Mouse (Mus musculus) MEL (cell line): ENCODE measurements around the gene Pirt.

ENCODE experiments used
- BHLHE40 ChIP-seq: IDR thresholded peaks from 2 replicates; pipeline ENCODE4 v1.6.1; 2012; ENCODE audit warnings: low read depth, mild to moderate bottlenecking, inconsistent platforms, low read length, improper control_type of control experiment, borderline replicate concordance
- CTCF ChIP-seq, 3 experiments: IDR thresholded peaks in 2 of 3; conservative IDR thresholded peaks in 1 of 3; 2 replicates each; pipeline ENCODE4 v1.5.1; 2011 to 2012; ENCODE audit warnings: low read length in 3 of 3, low read depth in 2 of 3, mild to moderate bottlenecking in 2 of 3, improper control_type of control experiment in 1 of 3, inconsistent platforms in 1 of 3, mixed read lengths in 1 of 3, moderate library complexity in 1 of 3; ENCODE audit not compliant: control insufficient read depth in 1 of 3, insufficient read depth in 1 of 3, poor library complexity in 1 of 3, severe bottlenecking in 1 of 3
- EP300 ChIP-seq, 2 experiments: IDR thresholded peaks; 2 replicates each; pipeline ENCODE4 v1.6.1; 2011; ENCODE audit warnings: improper control_type of control experiment in 2 of 2, low read length in 2 of 2, low read depth in 1 of 2, mild to moderate bottlenecking in 1 of 2
- GATA1 ChIP-seq: IDR thresholded peaks from 2 replicates; pipeline ENCODE4 v1.6.1; 2011; ENCODE audit warnings: low read depth, low read length, improper control_type of control experiment
- HCFC1 ChIP-seq: IDR thresholded peaks from 2 replicates; pipeline ENCODE4 v1.6.1; 2012; ENCODE audit warnings: low read depth, mild to moderate bottlenecking, inconsistent platforms, low read length, improper control_type of control experiment, moderate library complexity
- KAT2A ChIP-seq: conservative IDR thresholded peaks from 2 replicates; pipeline ENCODE4 v1.6.1; 2012; ENCODE audit warnings: low read depth, low read length, improper control_type of control experiment, inconsistent platforms
- MXI1 ChIP-seq: IDR thresholded peaks from 2 replicates; pipeline ENCODE4 v1.6.1; 2011; ENCODE audit warnings: mild to moderate bottlenecking, low read depth, low read length, improper control_type of control experiment
- POLR2A ChIP-seq, 2 experiments: IDR thresholded peaks; 2 replicates each; pipeline ENCODE4 v1.6.1; 2011 to 2012; ENCODE audit warnings: low read length in 2 of 2, mild to moderate bottlenecking in 2 of 2, control low read depth in 1 of 2, improper control_type of control experiment in 1 of 2, low read depth in 1 of 2, moderate library complexity in 1 of 2; ENCODE audit not compliant: control insufficient read depth in 1 of 2, insufficient read depth in 1 of 2, poor library complexity in 1 of 2
- SMC3 ChIP-seq: IDR thresholded peaks from 2 replicates; pipeline ENCODE4 v1.6.1; 2011; ENCODE audit warnings: low read depth, low read length, improper control_type of control experiment
- TBP ChIP-seq: IDR thresholded peaks from 2 replicates; pipeline ENCODE4 v1.8.0; 2011; ENCODE audit warnings: low read depth, low read length, improper control_type of control experiment
- USF2 ChIP-seq, 2 experiments: IDR thresholded peaks; 2 replicates each; pipeline ENCODE4 v1.6.1; 2011 to 2012; ENCODE audit warnings: improper control_type of control experiment in 2 of 2, low read length in 2 of 2, borderline replicate concordance in 1 of 2, inconsistent platforms in 1 of 2, low read depth in 1 of 2, mild to moderate bottlenecking in 1 of 2; ENCODE audit not compliant: insufficient read depth in 1 of 2
- ZNF384 ChIP-seq: IDR thresholded peaks from 2 replicates; pipeline ENCODE4 v1.6.1; 2012; ENCODE audit warnings: low read depth, mild to moderate bottlenecking, inconsistent platforms, low read length, improper control_type of control experiment

DNA sequence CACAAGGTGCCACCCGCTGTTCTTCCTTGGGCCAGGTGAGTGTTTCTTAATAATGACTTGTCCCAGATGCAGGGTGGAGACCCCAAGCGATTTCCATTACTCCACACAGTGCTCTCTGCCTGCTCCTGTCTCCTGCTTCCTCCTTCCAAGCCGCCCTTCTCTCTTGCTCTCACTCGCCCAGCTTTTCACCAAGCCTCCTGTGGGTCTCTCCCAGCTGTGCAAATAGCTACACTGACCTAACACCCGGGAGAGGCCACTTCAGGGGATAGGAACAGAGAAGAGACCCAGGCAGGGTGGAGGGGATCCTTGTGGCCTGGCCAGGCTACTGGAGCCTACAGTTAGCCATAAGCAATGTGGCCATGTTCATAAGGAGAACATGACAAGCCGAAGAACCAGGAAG is 35.1 kb downstream of the Pirt start:
- no peak for TF ChIP-seq CTCF (IDR thresholded peaks at IDR 0.05 in 2 of 3, conservative IDR thresholded peaks at IDR 0.05 in 1 of 3; ENCODE audit: control insufficient read depth in 1 of 3, insufficient read depth in 1 of 3, low read depth in 2 of 3, low read length in 3 of 3, poor library complexity in 1 of 3, severe bottlenecking in 1 of 3)
- no peak for TF ChIP-seq ZNF384
- TF ChIP-seq MXI1 = no peak
- no peak for TF ChIP-seq SMC3
- no peak for TF ChIP-seq EP300 (IDR thresholded peaks at IDR 0.05; ENCODE audit: low read depth in 1 of 2, low read length in 2 of 2)
- TF ChIP-seq BHLHE40 = no peak
- TF ChIP-seq USF2 (IDR thresholded peaks at IDR 0.05; ENCODE audit: borderline replicate concordance in 1 of 2, insufficient read depth in 1 of 2, low read depth in 1 of 2, low read length in 2 of 2) = no peak
- no peak for TF ChIP-seq HCFC1
- no peak for TF ChIP-seq POLR2A (IDR thresholded peaks at IDR 0.05; ENCODE audit: control insufficient read depth in 1 of 2, insufficient read depth in 1 of 2, low read depth in 1 of 2, low read length in 2 of 2, poor library complexity in 1 of 2)
- no peak for TF ChIP-seq TBP
- TF ChIP-seq GATA1 = no peak
- TF ChIP-seq KAT2A = no peak
